Mouse (Mus musculus): ENCODE results near the gene 6030458C11Rik.
"Not testable (repeated sequence)": the region's sequence is repeated elsewhere in the genome, so short reads cannot be mapped to it uniquely, and the experiment has no call there.

The 6030458C11Rik gene

DNA sequence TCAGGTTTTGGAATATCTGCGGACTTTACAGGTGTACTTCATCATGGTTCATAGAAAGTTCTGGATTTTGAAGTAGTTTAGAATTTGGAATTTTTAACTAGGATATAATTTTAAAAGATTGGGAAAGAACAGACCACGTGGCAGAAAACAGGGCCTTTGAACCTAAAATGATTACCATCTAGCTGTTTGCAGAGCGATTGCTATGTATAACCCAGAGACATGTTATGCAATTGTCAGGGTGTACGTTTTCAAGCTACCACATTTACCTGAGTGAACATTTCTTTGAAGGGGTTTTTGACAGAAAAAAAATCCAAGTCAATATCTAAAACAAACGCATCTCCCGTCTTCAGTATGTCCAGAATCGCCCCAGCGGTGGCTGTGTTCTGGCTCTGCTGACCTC is 6.9 kb downstream of the 6030458C11Rik start:
- no peak for DNase-seq

- DNase-seq = no peak
These were observed 11.8 kb downstream of the 6030458C11Rik start for GRCm38 (mm10) chr15:12812646-12813045.

- no peak for DNase-seq
These were observed 15.1 kb downstream of the 6030458C11Rik start for GRCm38 (mm10) chr15:12809305-12809704.

- DNase-seq = no peak
These were observed 17.4 kb downstream of the 6030458C11Rik start for GRCm38 (mm10) chr15:12807088-12807487.

DNA sequence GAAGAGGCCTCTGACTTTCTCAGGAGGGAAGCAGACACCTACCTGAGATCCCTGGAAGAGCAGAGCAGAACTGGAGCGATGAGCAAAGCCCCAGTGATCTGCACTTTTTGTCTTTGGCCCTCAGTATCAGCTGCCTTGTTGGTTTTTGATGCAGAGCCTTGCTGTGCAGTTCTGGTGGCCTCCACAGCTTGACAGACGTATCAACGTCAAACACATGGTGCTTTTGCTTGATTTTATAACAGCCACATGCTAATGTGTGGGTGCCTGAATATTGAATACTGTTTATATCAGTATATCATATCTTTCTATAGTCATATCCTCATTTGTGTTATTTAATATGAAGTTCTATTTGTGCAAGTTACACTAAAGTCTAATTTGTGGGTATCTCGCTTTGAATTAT is 19.4 kb downstream of the 6030458C11Rik start:
- DNase-seq = no peak

GRCm38 (mm10) chr15:12801142-12801506 is 23.3 kb downstream of the 6030458C11Rik start:
- DNase-seq = not testable (repeated sequence)

DNA sequence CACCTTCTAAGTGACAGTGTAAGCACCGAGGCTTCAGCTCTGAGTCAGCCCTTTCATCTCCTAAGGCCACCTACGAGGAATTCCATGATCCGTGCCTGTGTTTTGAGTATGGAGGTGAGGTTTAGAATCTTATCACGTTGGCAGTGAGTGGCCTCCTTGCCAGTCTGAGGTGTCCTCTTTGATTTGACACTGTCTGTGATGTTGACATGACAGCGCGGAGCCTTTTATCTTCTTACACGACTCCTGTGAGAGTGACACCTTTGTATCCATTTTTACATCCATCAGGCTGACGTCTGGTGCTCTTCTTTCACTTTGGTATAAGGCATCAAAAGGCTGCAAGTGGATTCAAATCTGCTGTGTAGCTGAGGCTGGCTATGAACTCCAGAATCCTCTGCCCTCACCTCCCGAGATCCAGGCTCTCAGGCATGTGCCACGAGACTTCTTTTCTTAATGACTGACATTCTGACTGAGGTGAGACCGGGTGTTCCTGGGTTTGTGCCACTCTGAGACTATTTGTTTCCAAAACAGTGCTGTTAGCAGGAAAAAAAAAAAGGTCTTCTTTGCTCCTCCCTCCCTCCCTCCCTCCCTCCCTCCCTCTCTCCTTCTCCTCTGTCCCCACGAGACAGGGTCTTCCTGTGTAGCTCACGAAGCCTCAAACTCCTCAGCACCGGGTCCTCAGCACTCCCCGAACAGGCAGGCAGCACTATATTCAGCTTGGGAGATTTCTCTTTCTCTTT is 23.9 kb downstream of the 6030458C11Rik start:
- DNase-seq = no peak

- no peak for DNase-seq
These were observed 26.4 kb downstream of the 6030458C11Rik start for GRCm38 (mm10) chr15:12798043-12798442.

GRCm38 (mm10) chr15:12795909-12796470 is 28.5 kb downstream of the 6030458C11Rik start:
- no peak for DNase-seq

DNA sequence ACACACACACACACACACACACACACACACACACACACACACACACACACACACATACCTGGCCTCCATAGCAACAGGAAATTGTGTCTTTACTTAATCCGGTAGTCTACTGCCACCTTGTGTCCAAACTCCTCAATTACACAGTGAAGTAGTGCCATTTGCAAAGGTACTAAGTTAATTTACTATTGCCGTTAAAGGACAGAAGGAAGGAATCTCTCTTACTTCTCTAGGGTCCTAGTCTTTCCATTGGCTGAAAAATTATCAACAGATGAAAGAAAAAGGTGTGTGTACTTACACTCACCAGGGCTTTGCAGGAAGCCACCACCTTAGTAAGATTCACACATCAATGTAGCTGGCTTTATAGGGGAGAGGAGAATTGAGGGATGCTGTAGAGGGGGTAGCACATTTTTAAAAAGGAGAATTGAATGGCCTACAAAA is 29.0 kb downstream of the 6030458C11Rik start:
- DNase-seq = peak; percentile 34

DNA sequence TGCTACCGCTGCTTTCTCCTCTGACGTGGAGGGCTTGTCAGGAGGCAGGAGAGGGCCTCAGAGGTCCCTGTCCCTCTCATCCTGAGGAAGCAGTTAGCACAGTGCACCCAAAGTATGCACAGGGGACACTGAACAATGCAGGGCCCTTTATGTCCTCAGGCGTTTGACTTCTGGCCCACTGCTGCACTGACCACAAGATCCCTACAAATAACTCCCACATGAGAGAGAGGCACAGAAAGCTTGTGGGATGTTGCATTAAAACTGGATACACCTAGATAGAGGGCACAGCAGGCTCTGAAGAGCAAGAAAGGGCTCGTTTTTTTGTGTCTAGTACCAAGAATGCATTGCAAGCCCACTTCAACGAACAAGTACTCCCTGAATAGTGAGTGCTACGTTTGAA is 30.1 kb downstream of the 6030458C11Rik start:
- DNase-seq = no peak

DNA sequence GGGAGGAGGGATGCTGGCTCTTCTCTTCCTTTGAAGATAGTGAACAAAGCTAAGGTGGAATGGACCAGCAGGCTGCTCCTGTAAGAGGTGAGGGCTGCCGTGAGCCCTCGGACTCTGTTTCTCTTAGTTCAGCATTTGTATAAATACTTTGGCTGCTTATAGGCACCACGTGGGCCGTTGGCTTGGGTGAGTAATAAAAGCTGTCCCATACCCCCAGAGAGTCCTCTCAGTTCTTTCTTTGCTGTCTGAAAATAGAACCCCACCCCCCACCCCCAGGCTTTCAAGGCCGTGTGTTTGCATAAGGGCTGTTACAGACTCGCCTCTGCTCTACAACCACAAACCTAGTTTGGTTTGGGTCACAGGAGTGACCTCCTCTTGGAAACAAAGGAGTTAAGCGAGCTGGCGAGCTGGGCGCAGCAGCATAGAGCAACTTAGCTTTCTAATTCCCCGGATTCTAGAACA is 35.0 kb downstream of the 6030458C11Rik start:
- no peak for DNase-seq

- no peak for DNase-seq
These were observed 35.9 kb downstream of the 6030458C11Rik start for GRCm38 (mm10) chr15:12788536-12788935.

DNA sequence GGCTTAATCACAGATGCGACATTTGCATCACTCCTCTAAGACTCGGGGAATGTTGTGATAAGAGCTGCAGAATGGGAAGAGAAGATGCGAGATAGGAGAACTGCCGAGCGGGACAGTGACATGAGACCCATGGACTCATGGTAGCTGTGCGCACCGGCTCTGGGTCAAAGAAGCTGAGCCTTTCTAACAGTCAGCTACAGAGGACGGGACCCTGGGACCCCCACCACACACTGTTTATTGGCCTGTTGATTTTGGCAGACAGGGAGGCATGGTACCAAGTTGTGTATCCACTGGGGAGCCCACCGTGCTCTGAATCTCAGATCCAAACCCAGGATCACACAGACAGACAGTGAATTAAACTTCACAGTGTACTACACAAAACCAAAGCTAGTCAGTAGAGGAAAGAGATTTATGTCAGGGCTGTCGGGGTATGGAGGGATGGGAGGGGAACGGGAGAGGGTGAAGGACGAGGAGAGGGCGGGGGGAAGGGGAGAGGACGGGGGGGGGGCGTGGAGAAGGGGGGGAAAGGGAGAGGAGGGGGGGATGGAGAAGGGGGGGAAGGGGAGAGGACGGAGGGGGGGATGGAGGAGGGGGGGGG is 42.6 kb downstream of the 6030458C11Rik start:
- DNase-seq = no peak

DNA sequence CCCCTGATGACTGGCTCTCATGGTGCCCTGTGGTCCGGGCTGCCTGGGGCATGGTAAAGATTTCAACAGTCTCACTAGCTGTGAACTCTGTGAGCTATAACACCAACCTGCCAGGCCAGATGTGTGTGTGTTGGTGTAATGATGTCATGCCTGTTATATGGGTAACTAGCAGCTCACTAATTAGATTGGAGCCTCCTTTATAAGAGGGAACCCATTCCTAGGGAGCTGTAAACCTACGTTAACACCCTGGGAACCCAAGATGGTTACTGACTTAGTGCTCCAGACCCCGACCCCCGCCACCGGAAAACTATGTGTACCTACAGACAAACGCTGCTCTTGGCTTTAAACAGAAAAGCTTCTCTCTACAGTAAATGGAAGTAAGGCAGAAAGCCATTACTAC is 43.2 kb downstream of the 6030458C11Rik start:
- DNase-seq = no peak

DNA sequence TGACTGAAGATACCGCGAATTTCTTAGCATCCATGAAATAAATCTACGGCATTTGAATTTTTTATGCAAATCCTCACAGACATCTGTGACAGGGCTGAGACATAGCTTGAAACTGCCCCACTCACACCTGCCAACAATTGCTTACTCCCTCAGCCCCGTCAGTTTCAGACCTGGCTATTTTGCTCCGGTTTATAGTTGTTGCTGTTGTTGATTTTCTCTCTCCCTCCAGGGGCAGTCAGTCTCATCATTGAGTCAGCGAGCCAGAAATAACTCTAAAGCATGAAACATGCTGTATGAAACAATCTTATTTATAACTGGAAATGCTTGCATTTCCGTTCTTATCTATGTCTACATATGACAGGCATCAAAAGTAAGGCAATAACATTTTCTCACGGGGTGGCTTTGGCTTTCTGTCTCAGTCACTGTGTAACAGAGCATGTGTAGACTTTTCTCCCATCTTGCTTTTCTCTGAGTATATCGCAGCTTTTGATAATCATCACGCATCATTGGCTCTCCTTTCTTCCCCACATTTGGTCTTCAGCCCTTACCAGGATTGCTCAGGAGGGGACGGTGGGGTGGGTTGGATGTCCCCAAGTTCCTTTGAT is 50.2 kb downstream of the 6030458C11Rik start:
- no peak for DNase-seq

DNA sequence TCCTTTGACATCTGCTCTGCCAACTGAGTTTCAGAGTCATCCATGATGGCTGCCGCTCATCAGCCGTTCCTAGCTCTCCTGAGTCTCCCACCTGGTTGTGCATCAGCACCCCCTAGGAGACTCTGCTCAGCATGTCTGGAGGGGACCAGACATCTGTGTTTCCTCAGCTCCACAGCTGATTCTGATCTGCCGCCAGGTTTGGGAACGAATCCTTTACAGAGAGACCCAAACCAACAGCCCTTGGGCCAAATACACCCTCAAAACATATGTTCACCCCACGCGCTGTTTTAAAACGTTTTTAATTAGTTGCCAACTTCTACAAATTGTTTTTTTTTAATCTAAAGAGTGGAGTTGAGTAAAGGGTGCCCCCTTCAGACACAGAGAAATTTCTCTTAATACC is 53.5 kb downstream of the 6030458C11Rik start:
- no peak for DNase-seq

DNA sequence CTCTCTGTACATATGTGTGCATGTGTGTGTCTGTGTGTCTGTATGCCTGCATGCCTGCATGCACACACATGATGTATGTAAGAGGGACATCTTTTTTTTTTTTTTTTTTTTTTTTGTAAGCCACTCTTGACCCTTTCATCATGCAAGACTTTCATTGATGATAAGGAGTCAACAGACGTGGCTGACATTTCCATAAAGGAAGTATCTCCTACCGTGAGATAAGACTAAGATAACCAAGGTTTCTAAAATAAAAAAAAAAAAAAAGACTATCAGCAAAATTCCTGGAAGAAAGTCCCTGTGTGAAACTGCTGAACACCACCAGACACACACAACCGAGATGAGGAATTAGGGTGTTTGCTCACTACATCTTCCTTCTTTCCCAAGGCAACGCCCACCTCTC is 57.6 kb downstream of the 6030458C11Rik start:
- DNase-seq = no peak

- no peak for DNase-seq
These were observed 61.3 kb downstream of the 6030458C11Rik start for GRCm38 (mm10) chr15:12763147-12763546.

GRCm38 (mm10) chr15:12762258-12762913 is 62.1 kb downstream of the 6030458C11Rik start:
- DNase-seq = no peak

DNA sequence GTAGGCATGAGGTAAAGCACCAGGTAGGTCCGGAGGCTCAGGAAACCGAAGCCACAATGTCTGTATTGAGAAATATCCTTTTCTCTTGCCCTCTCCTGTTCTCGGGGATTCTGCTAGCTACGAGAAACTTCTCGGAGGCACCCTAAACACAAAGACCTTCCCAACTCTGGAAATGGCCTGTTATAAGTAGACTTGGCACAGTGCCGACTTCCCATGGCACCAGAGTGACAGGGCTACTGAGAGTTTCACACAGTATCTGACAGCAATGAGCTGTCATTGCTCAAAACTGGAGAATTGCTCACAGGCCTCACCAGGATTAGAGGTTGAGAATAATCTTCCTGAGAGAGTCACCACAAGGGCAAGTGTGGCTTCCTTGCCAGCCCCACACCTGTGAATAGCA is 63.7 kb downstream of the 6030458C11Rik start:
- no peak for DNase-seq

DNA sequence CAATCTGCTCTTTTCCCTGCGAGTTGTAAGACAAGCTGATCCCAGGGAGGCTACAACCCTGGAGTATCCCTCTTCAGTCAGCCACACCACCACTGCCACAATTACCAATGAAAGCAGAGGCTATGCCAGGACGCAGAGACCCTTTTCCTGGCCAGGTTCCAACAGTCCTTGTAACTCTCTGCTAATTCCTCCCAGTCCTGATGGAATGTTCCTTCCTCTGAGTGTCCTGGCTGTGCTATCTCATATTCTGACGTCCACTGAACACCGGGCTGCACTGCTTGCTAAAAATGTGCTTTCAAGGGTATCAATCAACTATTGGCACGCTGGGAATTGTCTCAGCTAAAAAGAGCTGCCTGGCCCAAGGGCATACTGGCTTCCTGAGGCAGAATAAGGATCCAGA is 66.0 kb downstream of the 6030458C11Rik start:
- no peak for DNase-seq
